Mouse (Mus musculus) cortical plate, adult 2 months (tissue): Measurements from ENCODE around the gene Rad51b. TPM values are rescaled to one million over a fixed set of nuclear protein-coding genes. Genes with fewer than 3 reads are reported as not detected.

Source experiments
- H3K27ac ChIP-seq: fragments of 200-500 bp; 2 replicates; pipeline ENCODE4 v1.5.1; 2012; ENCODE audit warnings: low read length, control low read depth, inconsistent platforms; ENCODE audit not compliant: insufficient read depth
- H3K4me1 ChIP-seq: fragments of 200-500 bp; 2 replicates; pipeline ENCODE4 v1.6.1; 2011; ENCODE audit warnings: low read length; ENCODE audit not compliant: control insufficient read depth, insufficient read depth
- H3K4me3 ChIP-seq: fragments of 200-500 bp; 2 replicates; pipeline ENCODE4 v1.5.1; 2011; ENCODE audit warnings: mild to moderate bottlenecking, low read length, control low read depth; ENCODE audit not compliant: insufficient read depth
- CTCF ChIP-seq: fragments of 200-500 bp; IDR thresholded peaks from 2 replicates; pipeline ENCODE4 v1.5.1; 2011; ENCODE audit warnings: mild to moderate bottlenecking, control low read depth, low read length; ENCODE audit not compliant: insufficient read depth; ENCODE audit errors: extremely low read depth
- POLR2A ChIP-seq: fragments of 200-500 bp; IDR thresholded peaks from 2 replicates; pipeline ENCODE4 v1.6.1; 2011; ENCODE audit warnings: mild to moderate bottlenecking, low read length, control low read depth; ENCODE audit not compliant: insufficient read depth; ENCODE audit errors: extremely low read depth
- polyA plus RNA-seq: library from polyadenylated mRNA; depleted of rRNA; stranded (reverse); fragments of >200 nt; gene quantifications from 2 replicates; pipeline ENCODE4 v1.2.3, GENCODE M21; 2012

Gene Rad51b
- polyA plus RNA-seq, 1 experiment = 0.17 TPM

GRCm38 (mm10) chr12:79774571-79774970, 477.5 kb downstream of the Rad51b start:
- Histone ChIP-seq H3K4me1 (no peaks in the 10 kb centered on the region; the same call in 1 of the 2 replicates), H3K4me3 (no peak overlapping the region), H3K27ac (no peak overlapping the region)
- no peak for TF ChIP-seq POLR2A
- TF ChIP-seq CTCF = no peak

GRCm38 (mm10) chr12:79776828-79777227, 479.7 kb downstream of the Rad51b start:
- TF ChIP-seq CTCF = no peak
- no peak for TF ChIP-seq POLR2A
- Histone ChIP-seq H3K27ac (no peak overlapping the region), H3K4me1 (no peaks in the 10 kb centered on the region; the same call in 1 of the 2 replicates), H3K4me3 (no peak overlapping the region)

- Histone ChIP-seq H3K4me1 (no peaks in the 10 kb centered on the region), H3K4me3 (no peak overlapping the region), H3K27ac (no peak overlapping the region)
- no peak for TF ChIP-seq POLR2A
- TF ChIP-seq CTCF = no peak
Observed at GRCm38 (mm10) chr12:79780745-79781144, 483.7 kb downstream of the Rad51b start.

DNA sequence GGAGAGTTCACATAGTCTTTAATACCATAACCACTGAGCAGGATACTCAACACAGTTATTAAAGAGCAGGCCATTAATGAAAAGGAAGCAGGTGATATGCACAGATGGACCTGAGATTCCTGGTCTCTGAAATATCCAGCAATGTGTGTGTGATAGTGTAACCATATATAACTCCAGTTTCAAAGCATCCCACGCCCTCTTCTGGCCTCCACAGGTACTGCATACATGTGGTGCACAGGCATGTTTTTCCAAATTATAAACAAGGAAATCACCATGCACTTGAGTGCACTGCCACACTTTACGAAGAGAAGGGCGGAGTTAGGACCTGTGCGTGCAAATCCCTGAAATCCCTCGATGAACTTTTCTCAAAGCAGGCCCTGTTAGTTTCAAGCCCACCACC, 484.7 kb downstream of the Rad51b start:
- Histone ChIP-seq H3K27ac (no peak overlapping the region), H3K4me3 (no peak overlapping the region), H3K4me1 (no peaks in the 10 kb centered on the region)
- TF ChIP-seq CTCF (no peak), POLR2A (no peak)

- Histone ChIP-seq H3K4me1 (no peaks in the 10 kb centered on the region), H3K27ac (no peak overlapping the region), H3K4me3 (no peak overlapping the region)
- no peak for TF ChIP-seq CTCF
- no peak for TF ChIP-seq POLR2A
Observed at GRCm38 (mm10) chr12:79782444-79783117, 485.5 kb downstream of the Rad51b start.

DNA sequence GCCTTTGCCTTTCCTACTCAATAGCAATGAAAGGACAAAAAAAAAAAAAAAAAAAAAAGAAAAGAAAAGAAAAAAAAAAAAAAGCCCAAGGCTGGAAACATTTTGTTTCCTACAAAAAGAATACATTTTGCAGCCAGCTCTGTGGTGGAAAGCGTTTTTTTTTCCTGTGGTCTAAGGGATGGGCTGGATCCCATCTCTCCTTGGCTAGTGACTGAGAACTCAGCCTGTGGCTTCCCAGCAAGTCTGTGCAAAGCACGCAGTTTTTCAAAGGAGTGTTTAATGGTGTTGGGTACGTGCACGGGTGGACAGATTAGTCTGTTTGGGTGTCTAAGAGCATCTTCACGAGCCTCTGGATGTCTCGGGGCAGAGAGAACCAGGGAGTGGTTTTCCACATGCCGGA, 487.1 kb downstream of the Rad51b start:
- H3K27ac ChIP-seq = no peak overlapping the region
- no peak overlapping the region for H3K4me3 ChIP-seq
- H3K4me1 ChIP-seq = no peaks in the 10 kb centered on the region
- TF ChIP-seq CTCF (no peak), POLR2A (no peak)

DNA sequence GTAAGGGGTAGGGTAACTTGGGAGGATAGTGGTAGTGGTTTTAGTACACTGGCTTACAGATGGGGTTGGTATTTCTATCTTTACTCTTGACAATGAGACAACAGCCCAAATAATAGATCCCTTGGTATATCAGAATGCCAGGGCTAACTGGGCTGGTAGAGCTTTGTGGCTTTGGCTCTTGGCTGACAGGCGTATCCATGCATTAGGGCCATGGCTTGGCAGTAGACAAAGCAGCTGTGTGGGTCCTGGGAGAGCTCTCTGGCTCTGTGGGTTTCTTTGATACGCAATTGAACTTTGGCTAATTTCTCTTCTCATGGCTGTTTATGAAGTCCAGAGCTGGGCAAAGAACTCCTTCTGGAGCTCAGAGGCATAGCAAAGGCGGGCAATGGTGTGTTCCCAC, 488.6 kb downstream of the Rad51b start:
- H3K27ac ChIP-seq = no peak overlapping the region
- H3K4me3 ChIP-seq = no peak overlapping the region
- no peaks in the 10 kb centered on the region for H3K4me1 ChIP-seq
- no peak for TF ChIP-seq CTCF

DNA sequence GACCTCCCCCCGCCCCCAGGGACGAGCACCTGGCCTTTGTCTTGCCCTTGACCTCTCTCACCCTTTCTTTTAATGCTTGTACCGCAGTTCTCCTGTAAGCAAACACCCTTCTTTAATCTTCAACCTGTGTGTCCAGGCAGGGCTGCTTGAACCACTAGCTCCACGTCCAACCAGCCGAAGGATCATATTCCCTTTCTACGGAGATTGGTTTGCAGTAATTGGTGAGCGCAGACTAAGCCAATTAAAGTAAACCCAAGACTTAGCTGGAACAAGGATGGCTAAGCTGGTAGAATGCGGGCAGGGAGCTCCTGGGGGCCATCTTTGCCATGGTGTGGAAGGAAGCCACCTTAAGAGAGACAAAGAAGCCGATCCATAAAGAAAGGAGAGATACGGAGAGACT, 490.5 kb downstream of the Rad51b start:
- Histone ChIP-seq H3K4me3 (no peak overlapping the region), H3K4me1 (no peaks in the 10 kb centered on the region), H3K27ac (no peak overlapping the region)
- no peak for TF ChIP-seq POLR2A

DNA sequence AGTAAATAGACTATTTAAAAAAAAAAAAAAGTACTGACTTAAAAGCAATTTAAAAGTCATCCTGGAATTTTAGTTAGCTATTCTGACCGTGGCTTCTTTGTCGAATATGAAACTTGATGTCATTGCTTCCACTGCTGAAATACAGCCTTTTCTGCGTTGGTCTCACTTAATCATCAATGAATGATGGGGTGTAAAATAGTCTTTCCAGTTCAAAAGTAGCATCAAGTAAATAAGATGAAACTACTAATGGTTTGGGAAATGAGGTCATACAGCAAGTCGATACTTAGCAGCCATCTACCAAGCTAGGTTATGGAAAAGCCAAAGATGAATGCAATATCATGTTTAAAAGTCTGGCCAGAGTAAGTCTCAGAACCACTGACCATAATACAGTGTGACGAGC, 491.3 kb downstream of the Rad51b start:
- H3K27ac ChIP-seq = no peak overlapping the region
- TF ChIP-seq POLR2A (no peak), CTCF (no peak)
- H3K4me1 ChIP-seq = no peaks in the 10 kb centered on the region
- no peak overlapping the region for H3K4me3 ChIP-seq

- no peak overlapping the region for H3K4me3 ChIP-seq
- TF ChIP-seq CTCF = no peak
- no peak for TF ChIP-seq POLR2A
Observed at GRCm38 (mm10) chr12:79789481-79789880, 492.4 kb downstream of the Rad51b start.

DNA sequence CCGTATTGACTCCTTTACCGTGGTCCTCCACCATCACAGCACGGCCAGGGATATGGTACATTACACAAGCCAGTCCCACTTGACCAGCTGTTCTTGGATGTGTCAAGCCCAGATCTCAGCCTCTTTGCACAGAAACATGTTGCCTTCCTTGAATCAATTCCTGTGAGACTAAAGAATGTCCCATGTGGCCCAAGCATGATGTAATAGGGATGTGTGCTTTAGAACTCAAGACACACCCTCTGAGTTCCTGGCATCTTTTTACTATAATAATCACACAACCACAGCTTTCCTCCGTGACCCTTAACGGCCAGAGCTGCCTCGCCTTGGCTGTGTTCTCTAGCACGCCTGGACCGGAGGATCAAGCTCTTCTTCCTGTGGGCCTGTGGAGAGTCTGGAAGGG, 496.3 kb downstream of the Rad51b start:
- TF ChIP-seq POLR2A (no peak), CTCF (no peak)
- H3K27ac ChIP-seq = no peak overlapping the region
- H3K4me3 ChIP-seq = no peak overlapping the region
- no peaks in the 10 kb centered on the region for H3K4me1 ChIP-seq

More at GRCm38 (mm10) chr12:79789481-79789880, 492.4 kb downstream of the Rad51b start:
- H3K4me1 ChIP-seq = no peaks in the 10 kb centered on the region
- H3K27ac ChIP-seq = no peak overlapping the region

GRCm38 (mm10) chr12:79794802-79795201, 497.7 kb downstream of the Rad51b start:
- TF ChIP-seq CTCF = no peak
- Histone ChIP-seq H3K27ac (no peak overlapping the region), H3K4me3 (no peak overlapping the region), H3K4me1 (no peaks in the 10 kb centered on the region)
